Comparison of ENCODE assay signal across 8 mouse cellular contexts in genomic region chr12:55388478-55388877, GRCm38 (mm10). TPM values are rescaled to one million over a fixed set of nuclear protein-coding genes. Genes with fewer than 3 reads are reported as not detected.
DNase-seq lines count a peak whose midpoint lies in the region; ATAC-seq and TF ChIP-seq lines count a peak whose summit lies in the region.

No protein-coding gene starts in this region.

- no peaks in the 10 kb centered on the region for H3K9me3 ChIP-seq in heart, embryonic 11.5 days (replicated peaks; ENCODE audit: control insufficient read depth, low read length)
- H3K9me3 ChIP-seq in lung, embryonic 15.5 days = no peaks in the 10 kb centered on the region

- ATAC-seq in heart, embryonic 11.5 days (replicated peaks; ENCODE audit: insufficient number of reproducible peaks, low FRiP score, low TSS enrichment) = no peak
- ATAC-seq in inflammation-experienced regulatory T-cells, adult 6 months = peak; percentile 30
- ATAC-seq in lung, embryonic 15.5 days (ENCODE audit: borderline replicate concordance, extremely low read depth, low FRiP score, low TSS enrichment) = no peak

- DNase-seq in heart, adult 18-20 months = peak; percentile 61 to 62
- DNase-seq in spleen, postnatal 36 days (ENCODE audit: low spot score in 2 of 2) = peak; percentile 85 to 88
- DNase-seq in yolk sac, embryonic 10.5 days (ENCODE audit: low spot score) = no peak

- H3K27ac ChIP-seq in heart, embryonic 11.5 days (ENCODE audit: low read depth, low read length) = no peak overlapping the region
- H3K27ac ChIP-seq in bone marrow macrophage, adult 2 months (ENCODE audit: insufficient read depth, low read depth, low read length) = no peak overlapping the region
- 0 out of 2 replicates have a peak overlapping the region, but pooled peaks have one; percentile 8 for H3K27ac ChIP-seq in lung, embryonic 15.5 days

- no peaks in the 10 kb centered on the region for H3K27me3 ChIP-seq in heart, embryonic 11.5 days (ENCODE audit: control insufficient read depth, insufficient read depth, low read length)
- H3K27me3 ChIP-seq in C2C12 (ENCODE audit: control insufficient read depth, insufficient read depth, insufficient read length) = no peaks in the 10 kb centered on the region
- no peaks in the 10 kb centered on the region for H3K27me3 ChIP-seq in lung, embryonic 15.5 days

- H3ac ChIP-seq in C2C12 (ENCODE audit: control insufficient read depth, insufficient read length, low read depth) = no peak overlapping the region

- no peak overlapping the region for H3K4me2 ChIP-seq in heart, embryonic 11.5 days
- no peak overlapping the region for H3K4me2 ChIP-seq in lung, embryonic 15.5 days

- no peak for TF ChIP-seq POLR2A in bone marrow macrophage, adult 2 months (IDR thresholded peaks at IDR 0.05; ENCODE audit: borderline replicate concordance, low read depth, low read length)

- no peaks in the 10 kb centered on the region; the same call in 1 of the 2 replicates for H3K4me1 ChIP-seq in heart, embryonic 11.5 days (ENCODE audit: control insufficient read depth, insufficient read depth, low read length)
- peaks cover 32% of the 10 kb centered on the region for H3K4me1 ChIP-seq in bone marrow macrophage, adult 2 months (ENCODE audit: control insufficient read depth, insufficient read depth, low read length)
- peaks cover 18% of the 10 kb centered on the region; the same call in 1 of the 2 replicates for H3K4me1 ChIP-seq in lung, embryonic 15.5 days

- H3K4me3 ChIP-seq in heart, embryonic 11.5 days (ENCODE audit: low read depth, low read length) = no peak overlapping the region
- H3K4me3 ChIP-seq in C2C12 (ENCODE audit: insufficient read depth, poor library complexity, severe bottlenecking) = no peak overlapping the region
- H3K4me3 ChIP-seq in bone marrow macrophage, adult 2 months (ENCODE audit: insufficient read depth, low read length) = no peak overlapping the region
- no peak overlapping the region for H3K4me3 ChIP-seq in lung, embryonic 15.5 days

- no peaks in the 10 kb centered on the region for H3K79me2 ChIP-seq in C2C12 (ENCODE audit: control insufficient read depth, insufficient read depth)

- WGBS in heart, embryonic 11.5 days (ENCODE audit: insufficient replicate concordance) = 64% methylated on average over 6 of the region's 6 CpGs
- 59% methylated on average over 6 of the region's 6 CpGs for WGBS in lung, embryonic 15.5 days

- no peaks in the 10 kb centered on the region for H3K36me3 ChIP-seq in heart, embryonic 11.5 days (ENCODE audit: control insufficient read depth, insufficient read depth, low read length)
- no peaks in the 10 kb centered on the region for H3K36me3 ChIP-seq in C2C12 (ENCODE audit: control insufficient read depth, insufficient read depth)
- no peaks in the 10 kb centered on the region for H3K36me3 ChIP-seq in lung, embryonic 15.5 days

- H3K79me3 ChIP-seq in C2C12 (ENCODE audit: low read depth) = no peaks in the 10 kb centered on the region

- no peak overlapping the region for H3K9ac ChIP-seq in heart, embryonic 11.5 days (ENCODE audit: low read depth, low read length)
- no peak overlapping the region for H3K9ac ChIP-seq in lung, embryonic 15.5 days

- no peak for TF ChIP-seq CTCF in C2C12 (IDR thresholded peaks at IDR 0.05; ENCODE audit: control insufficient read depth, insufficient read depth, insufficient read length)
- TF ChIP-seq CTCF in bone marrow macrophage, adult 2 months (IDR thresholded peaks at IDR 0.05; ENCODE audit: low read depth, low read length) = peak; percentile 15; the same call in 1 of the 2 replicates

TF ChIP-seq in C2C12, 6 proteins besides CTCF, POLR2A, EP300 and RAD21:
- peak; percentile 48 for TF ChIP-seq MYOD1 (IDR thresholded peaks at IDR 0.05; ENCODE audit: control insufficient read depth, insufficient read length, low read depth)
- no peak for TF ChIP-seq MYOG (IDR thresholded peaks at IDR 0.05; ENCODE audit: control insufficient read depth, extremely low read depth, insufficient read length)

RNA-seq across cellular contexts. Expression of gene Psma6, which starts 4.5 kb away (rescaled TPM):
- total RNA-seq in heart, adult 18-20 months (2021) = 100 to 1,000 TPM; 171 to 180 TPM
- 336 and 340 TPM in 2 replicates for polyA plus RNA-seq in heart, embryonic 11.5 days (2014; fragmentation: Nextera tagmentation; extraction: Ambion mirVana)
- polyA plus RNA-seq in C2C12 (2012; fragmentation: generic; extraction: Trizol) = 312 TPM
- polyA plus RNA-seq in bone marrow macrophage, adult 2 months (2012; ENCODE audit: insufficient read depth, insufficient read length, missing spikeins) = 140 and 150 TPM in 2 replicates
- polyA plus RNA-seq in inflammation-experienced regulatory T-cells, adult 6 months (2017; shearing (Covaris generic)) = 100 to 1,000 TPM; 255 to 323 (median 266) TPM
- polyA plus RNA-seq in lung, embryonic 15.5 days (2015; fragmentation: Nextera tagmentation; extraction: Ambion mirVana) = 427 and 430 TPM in 2 replicates
